9 mouse cellular contexts compared by ENCODE assay signal in genomic region chr9:37101059-37101940, GRCm38 (mm10). TPM values are rescaled to one million over a fixed set of nuclear protein-coding genes. Genes with fewer than 3 reads are reported as not detected.
DNase-seq lines count a peak whose midpoint lies in the region; ATAC-seq and TF ChIP-seq lines count a peak whose summit lies in the region.
"Had no signal": no experiment of that assay in that cellular context is flagged by ENCODE, and none has a peak within 500 bp of the region (broad histone marks: within the 10 kb centered on the region; RNA-seq: fewer than 3 reads in every experiment).

No protein-coding gene starts in this region.

- no peak overlapping the region for H3K4me3 ChIP-seq in liver, embryonic 11.5 days (ENCODE audit: low read depth, low read length)
- no peak overlapping the region for H3K4me3 ChIP-seq in liver, embryonic 12.5 days
- no peak overlapping the region for H3K4me3 ChIP-seq in embryonic facial prominence, embryonic 13.5 days
- no peak overlapping the region for H3K4me3 ChIP-seq in hindbrain, embryonic 15.5 days
- H3K4me3 ChIP-seq in small intestine, adult 2 months (ENCODE audit: low read depth, low read length): no peak overlapping the region

- H3K27ac ChIP-seq in liver, embryonic 11.5 days (ENCODE audit: low read depth, low read length): no peak overlapping the region
- no peak overlapping the region for H3K27ac ChIP-seq in liver, embryonic 12.5 days
- H3K27ac ChIP-seq in embryonic facial prominence, embryonic 13.5 days: peak overlapping the region; percentile 62
- peak overlapping the region; percentile 51; the same call in 1 of the 2 replicates for H3K27ac ChIP-seq in hindbrain, embryonic 15.5 days (replicated peaks)
- H3K27ac ChIP-seq in small intestine, adult 2 months (ENCODE audit: insufficient read depth, low read depth, low read length): peak overlapping the region; percentile 46; the same call in 1 of the 2 replicates

- H3K4me1 ChIP-seq in liver, embryonic 11.5 days (replicated peaks; ENCODE audit: control insufficient read depth, insufficient read depth, low read length): no peaks in the 10 kb centered on the region; the same call in 1 of the 2 replicates
- no peaks in the 10 kb centered on the region for H3K4me1 ChIP-seq in liver, embryonic 12.5 days
- H3K4me1 ChIP-seq in embryonic facial prominence, embryonic 13.5 days: peaks cover 15% of the 10 kb centered on the region
- H3K4me1 ChIP-seq in hindbrain, embryonic 15.5 days (replicated peaks): peaks cover 29% of the 10 kb centered on the region
- no peaks in the 10 kb centered on the region for H3K4me1 ChIP-seq in small intestine, adult 2 months (ENCODE audit: control insufficient read depth, insufficient read depth, insufficient read length, low read length)

- no peak for TF ChIP-seq POLR2A in small intestine, adult 2 months (IDR thresholded peaks at IDR 0.05; ENCODE audit: low read depth, low read length)

- no peaks in the 10 kb centered on the region for H3K9me3 ChIP-seq in liver, embryonic 11.5 days (ENCODE audit: control insufficient read depth, low read length)
- no peaks in the 10 kb centered on the region for H3K9me3 ChIP-seq in liver, embryonic 12.5 days (replicated peaks)
- no peaks in the 10 kb centered on the region for H3K9me3 ChIP-seq in embryonic facial prominence, embryonic 13.5 days
- H3K9me3 ChIP-seq in hindbrain, embryonic 15.5 days: no peaks in the 10 kb centered on the region

- H3K4me2 ChIP-seq in liver, embryonic 11.5 days: no peak overlapping the region
- H3K4me2 ChIP-seq in liver, embryonic 12.5 days: no peak overlapping the region
- H3K4me2 ChIP-seq in embryonic facial prominence, embryonic 13.5 days: no peak overlapping the region
- no peak overlapping the region for H3K4me2 ChIP-seq in hindbrain, embryonic 15.5 days

- TF ChIP-seq CTCF in small intestine, adult 2 months (IDR thresholded peaks at IDR 0.05; ENCODE audit: extremely low read depth, insufficient read length, insufficient replicate concordance, low read depth, low read length): no peak

- no peaks in the 10 kb centered on the region for H3K27me3 ChIP-seq in liver, embryonic 11.5 days (replicated peaks; ENCODE audit: control insufficient read depth, insufficient read depth, low read length)
- H3K27me3 ChIP-seq in liver, embryonic 12.5 days (replicated peaks): no peaks in the 10 kb centered on the region
- H3K27me3 ChIP-seq in embryonic facial prominence, embryonic 13.5 days: no peaks in the 10 kb centered on the region
- no peaks in the 10 kb centered on the region for H3K27me3 ChIP-seq in hindbrain, embryonic 15.5 days
- no peaks in the 10 kb centered on the region for H3K27me3 ChIP-seq in small intestine, adult 2 months (ENCODE audit: control insufficient read depth, insufficient read depth, low read length)

- ATAC-seq in liver, embryonic 11.5 days (replicated peaks; ENCODE audit: low FRiP score): 0 out of 2 replicates have a peak, but pooled peaks have one; percentile 39
- no peak for ATAC-seq in liver, embryonic 12.5 days
- ATAC-seq in embryonic facial prominence, embryonic 13.5 days (ENCODE audit: insufficient number of reproducible peaks, insufficient read depth, low FRiP score, low TSS enrichment, low read depth): no peak
- peak; percentile 60 for ATAC-seq in hindbrain, embryonic 15.5 days (ENCODE audit: low FRiP score, low read depth)

- H3K36me3 ChIP-seq in liver, embryonic 11.5 days (ENCODE audit: control insufficient read depth, insufficient read depth, low read length): no peaks in the 10 kb centered on the region
- no peaks in the 10 kb centered on the region for H3K36me3 ChIP-seq in liver, embryonic 12.5 days
- H3K36me3 ChIP-seq in embryonic facial prominence, embryonic 13.5 days: no peaks in the 10 kb centered on the region
- H3K36me3 ChIP-seq in hindbrain, embryonic 15.5 days: no peaks in the 10 kb centered on the region
- H3K36me3 ChIP-seq in small intestine, adult 2 months (ENCODE audit: control insufficient read depth, insufficient read depth, low read length): no peaks in the 10 kb centered on the region

- 64% methylated on average over 11 of the region's 11 CpGs for WGBS in liver, embryonic 11.5 days
- 54% methylated on average over 11 of the region's 11 CpGs for WGBS in liver, embryonic 12.5 days (ENCODE audit: insufficient replicate concordance)
- WGBS in embryonic facial prominence, embryonic 13.5 days: 38% methylated on average over 11 of the region's 11 CpGs
- 25% methylated on average over 11 of the region's 11 CpGs for WGBS in hindbrain, embryonic 15.5 days
- 60% methylated on average over 11 of the region's 11 CpGs for WGBS in small intestine, adult 2 months

- DNase-seq in liver, embryonic 11.5 days (ENCODE audit: low spot score): no peak
- DNase-seq in natural killer cell, adult 2 months (ENCODE audit: low spot score in 2 of 2): no peak
- DNase-seq in adrenal gland, postnatal 25 days: no peak
- no peak for DNase-seq in spleen, postnatal 36 days (ENCODE audit: low spot score in 2 of 2)

- no peak overlapping the region for H3K9ac ChIP-seq in liver, embryonic 11.5 days (ENCODE audit: low read depth, low read length)
- H3K9ac ChIP-seq in liver, embryonic 12.5 days: no peak overlapping the region
- no peak overlapping the region for H3K9ac ChIP-seq in embryonic facial prominence, embryonic 13.5 days
- no peak overlapping the region for H3K9ac ChIP-seq in hindbrain, embryonic 15.5 days

RNA-seq across cellular contexts. Expression of gene Pknox2, which starts 45.9 kb away (rescaled TPM):
- polyA plus RNA-seq in liver, embryonic 11.5 days (2014; fragmentation: Nextera tagmentation; extraction: Ambion mirVana): 2.9 TPM in 2 replicates
- 0.57 and 0.99 TPM in 2 replicates for polyA plus RNA-seq in liver, embryonic 12.5 days (2016; fragmentation: Nextera tagmentation; extraction: Ambion mirVana)
- 10.9 and 11.3 TPM in 2 replicates for polyA plus RNA-seq in embryonic facial prominence, embryonic 13.5 days (2015; fragmentation: Nextera tagmentation; extraction: Ambion mirVana)
- 32.9 and 40.6 TPM in 2 replicates for polyA plus RNA-seq in hindbrain, embryonic 15.5 days (2015; fragmentation: Nextera tagmentation; extraction: Ambion mirVana)
- polyA plus RNA-seq in small intestine, adult 2 months (2012; rRNA removed): 2.5 and 2.7 TPM in 2 replicates
- total RNA-seq in adrenal gland, postnatal 25 days (2021): 1.9 and 2.2 TPM in 2 replicates
- total RNA-seq: neutrophil, adult 5-6 weeks had no signal

Comparison
In these comparisons a context has a peak if more than half of its experiments do, and no peak if none do; other contexts are left out.
1. ATAC-seq: peak in liver, embryonic 11.5 days (single experiment) and hindbrain, embryonic 15.5 days (single experiment); none in liver, embryonic 12.5 days (single experiment) and embryonic facial prominence, embryonic 13.5 days (single experiment).
2. H3K27ac ChIP-seq: peak in embryonic facial prominence, embryonic 13.5 days (single experiment), hindbrain, embryonic 15.5 days (single experiment) and small intestine, adult 2 months (single experiment); none in liver, embryonic 11.5 days (single experiment) and liver, embryonic 12.5 days (single experiment).